Mouse (Mus musculus) stomach, embryonic 16.5 days (tissue): ENCODE measurements at regions not wholly inside any gene's neighbourhood (a gene's known extent, or its start where the extent isn't known, plus 50 kb on each side); places are given as distances from the start of the nearest gene placed in this dataset.

Experiments
- ATAC-seq: fragments of 200-750 bp; cut with Nextera tagmentation; 2 replicates; pipeline ENCODE4 v1.8.0; 2017; ENCODE audit warnings: moderate number of reproducible peaks, moderate TSS enrichment; ENCODE audit not compliant: insufficient read depth, low FRiP score
- H3K27ac ChIP-seq: fragments of 300-500 bp; sonication (generic); 2 replicates; pipeline ENCODE4 v1.5.1; 2014; ENCODE audit warnings: low read length
- H3K27me3 ChIP-seq: fragments of 300-500 bp; sonication (generic); 2 replicates; pipeline ENCODE4 v1.6.1; 2014; ENCODE audit warnings: low read length, control low read depth, mixed read lengths; ENCODE audit not compliant: control insufficient read depth, insufficient read depth
- H3K36me3 ChIP-seq: fragments of 300-500 bp; sonication (generic); 2 replicates; pipeline ENCODE4 v1.6.1; 2014; ENCODE audit warnings: low read length; ENCODE audit not compliant: control insufficient read depth, insufficient read depth
- H3K4me1 ChIP-seq: fragments of 300-500 bp; sonication (generic); 2 replicates; pipeline ENCODE4 v1.6.1; 2014; ENCODE audit warnings: low read length, control low read depth, mixed read lengths; ENCODE audit not compliant: control insufficient read depth, insufficient read depth
- H3K4me2 ChIP-seq: fragments of 300-500 bp; sonication (generic); 2 replicates; pipeline ENCODE4 v1.6.1; 2014; ENCODE audit warnings: low read depth, low read length, mixed read lengths
- H3K4me3 ChIP-seq: fragments of 300-500 bp; sonication (generic); replicated peaks from 2 replicates; pipeline ENCODE4 v1.5.1; 2014; ENCODE audit warnings: mild to moderate bottlenecking, low read length
- H3K9ac ChIP-seq: fragments of 300-500 bp; sonication (generic); 2 replicates; pipeline ENCODE4 v1.6.1; 2014; ENCODE audit warnings: low read length
- H3K9me3 ChIP-seq: fragments of 300-500 bp; sonication (generic); replicated peaks from 2 replicates; pipeline ENCODE4 v1.6.1; 2016; ENCODE audit warnings: low read length, control low read depth; ENCODE audit not compliant: control insufficient read depth
- WGBS: fragments of 180-500 bp; shearing (Covaris S2); extraction: QIAGEN DNeasy Blood & Tissue Kit; methylation state at CpG from one replicate; pipeline ENCODE4 v1.1.7; 2014; 5-methylcytosine and 5-hydroxymethylcytosine counted together

DNA sequence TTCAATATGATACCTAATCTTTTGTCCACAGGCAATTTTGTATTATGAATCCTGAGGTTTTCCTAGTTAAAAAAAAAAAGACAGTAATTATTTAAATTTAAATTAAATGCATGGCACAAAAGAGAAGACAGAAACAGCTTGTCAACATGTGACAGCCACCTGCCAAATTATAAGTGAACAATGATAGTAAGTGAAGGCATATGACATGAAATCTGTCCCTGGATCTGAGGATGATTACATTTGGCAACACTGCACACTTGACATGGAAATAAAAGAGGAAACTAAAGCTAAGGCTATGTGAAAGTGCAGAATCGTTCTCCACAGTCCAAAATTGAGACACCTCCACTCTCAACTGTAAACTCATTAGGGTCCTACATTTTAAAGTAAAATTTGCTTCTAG is 1710.7 kb upstream of the Flrt2 start:
- H3K4me3 ChIP-seq = no peak overlapping the region
- 45% methylated on average over 1 of the region's 1 CpGs for WGBS
- ATAC-seq = no peak
- H3K27me3 ChIP-seq = no peaks in the 10 kb centered on the region
- H3K36me3 ChIP-seq = no peaks in the 10 kb centered on the region
- H3K9me3 ChIP-seq = no peaks in the 10 kb centered on the region
- H3K27ac ChIP-seq = no peak overlapping the region
- H3K9ac ChIP-seq = no peak overlapping the region
- no peak overlapping the region for H3K4me2 ChIP-seq
- no peaks in the 10 kb centered on the region for H3K4me1 ChIP-seq

DNA sequence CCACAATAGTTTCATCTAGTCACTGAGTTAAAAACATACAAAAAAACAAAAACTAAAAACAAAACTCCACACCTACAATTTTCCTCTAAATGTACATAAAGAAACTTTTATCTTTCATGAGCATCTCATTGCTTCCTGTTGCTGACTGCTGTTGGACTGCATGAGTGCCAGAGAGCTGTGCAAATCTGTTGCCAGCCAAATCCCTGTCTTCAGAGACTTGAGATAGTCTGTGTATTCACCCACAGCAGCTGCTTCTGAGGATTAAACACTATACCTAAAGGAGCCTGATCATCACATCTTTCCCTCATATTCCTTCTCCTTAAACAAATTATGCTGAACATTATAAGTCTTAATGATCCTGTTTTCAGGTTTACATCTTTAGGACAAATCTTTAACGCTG is 1700.5 kb upstream of the Flrt2 start:
- no peak overlapping the region for H3K4me3 ChIP-seq
- H3K27ac ChIP-seq = no peak overlapping the region
- no peaks in the 10 kb centered on the region for H3K4me1 ChIP-seq
- no peaks in the 10 kb centered on the region for H3K27me3 ChIP-seq
- no peak overlapping the region for H3K4me2 ChIP-seq
- WGBS = 80% methylated on average over 1 of the region's 1 CpGs
- H3K9me3 ChIP-seq = no peaks in the 10 kb centered on the region
- no peak overlapping the region for H3K9ac ChIP-seq
- no peaks in the 10 kb centered on the region for H3K36me3 ChIP-seq
- no peak for ATAC-seq

DNA sequence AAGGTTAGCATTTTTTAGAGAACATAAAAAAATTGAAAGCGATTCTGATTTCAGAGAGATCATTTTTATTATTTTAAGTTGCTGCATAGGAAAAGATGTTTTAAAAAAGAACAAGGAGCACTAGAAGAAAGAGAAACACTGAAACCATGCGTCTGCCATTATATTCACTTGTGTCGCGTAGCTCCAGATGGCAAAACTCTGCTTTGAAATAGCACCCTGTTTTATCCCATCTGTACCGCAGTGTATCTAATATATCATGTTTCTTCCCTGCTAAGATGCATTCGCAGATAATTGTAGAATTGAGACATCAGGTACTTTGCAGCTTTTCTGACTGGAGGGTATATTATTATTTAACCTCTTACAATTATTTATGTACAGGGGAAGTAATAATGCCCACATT is 1698.2 kb upstream of the Flrt2 start:
- Histone ChIP-seq H3K4me3 (no peak overlapping the region), H3K36me3 (no peaks in the 10 kb centered on the region), H3K4me1 (no peaks in the 10 kb centered on the region), H3K4me2 (no peak overlapping the region), H3K27me3 (no peaks in the 10 kb centered on the region), H3K27ac (no peak overlapping the region), H3K9ac (no peak overlapping the region), H3K9me3 (no peaks in the 10 kb centered on the region)
- WGBS = 77% methylated on average over 6 of the region's 6 CpGs
- ATAC-seq = no peak

DNA sequence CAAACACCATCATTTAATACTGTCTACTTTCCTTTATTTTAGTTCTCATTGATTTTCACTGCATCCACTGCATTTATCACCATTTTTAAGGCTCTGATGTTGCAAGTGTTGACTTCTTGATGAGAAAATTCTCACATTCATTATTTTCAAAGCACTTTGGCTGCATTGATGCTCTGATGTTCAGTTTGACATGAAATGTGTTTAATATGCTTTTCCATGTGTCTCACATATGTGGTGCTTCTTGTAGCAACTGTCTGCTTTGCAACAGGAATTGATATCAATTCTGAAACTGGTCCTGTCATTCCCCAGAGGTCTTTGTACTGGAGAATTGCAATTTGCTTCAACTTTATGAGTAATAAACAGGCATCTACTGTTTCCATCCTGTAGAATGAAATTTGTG is 1676.1 kb upstream of the Flrt2 start:
- no peak for ATAC-seq
- Histone ChIP-seq H3K27ac (no peak overlapping the region), H3K36me3 (no peaks in the 10 kb centered on the region), H3K27me3 (no peaks in the 10 kb centered on the region), H3K4me3 (no peak overlapping the region), H3K4me2 (no peak overlapping the region), H3K9ac (no peak overlapping the region), H3K4me1 (no peaks in the 10 kb centered on the region), H3K9me3 (no peaks in the 10 kb centered on the region)

DNA sequence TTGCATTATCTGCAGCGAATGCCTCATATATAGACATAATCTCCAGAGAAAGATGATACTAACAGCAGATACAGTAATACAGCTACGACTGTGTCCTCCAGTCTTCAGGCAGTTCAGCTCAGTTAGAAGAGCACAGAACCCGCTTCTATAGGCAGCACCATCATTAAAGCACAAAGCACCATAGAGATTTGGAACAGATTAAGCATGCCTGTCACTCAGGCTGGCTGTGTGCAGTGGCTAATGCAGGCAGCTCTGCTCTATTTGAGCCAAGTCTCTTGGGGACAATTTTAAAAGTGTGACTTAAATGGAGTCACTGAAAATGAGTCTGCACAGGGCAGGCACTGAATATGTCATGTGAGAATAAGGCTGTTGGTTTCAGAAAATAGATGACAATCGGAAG is 1660.7 kb upstream of the Flrt2 start:
- Histone ChIP-seq H3K4me3 (no peak overlapping the region), H3K27ac (no peak overlapping the region), H3K36me3 (no peaks in the 10 kb centered on the region), H3K4me2 (no peak overlapping the region), H3K27me3 (no peaks in the 10 kb centered on the region), H3K9ac (no peak overlapping the region), H3K4me1 (no peaks in the 10 kb centered on the region), H3K9me3 (no peaks in the 10 kb centered on the region)
- 69% methylated on average over 4 of the region's 4 CpGs for WGBS
- no peak for ATAC-seq

DNA sequence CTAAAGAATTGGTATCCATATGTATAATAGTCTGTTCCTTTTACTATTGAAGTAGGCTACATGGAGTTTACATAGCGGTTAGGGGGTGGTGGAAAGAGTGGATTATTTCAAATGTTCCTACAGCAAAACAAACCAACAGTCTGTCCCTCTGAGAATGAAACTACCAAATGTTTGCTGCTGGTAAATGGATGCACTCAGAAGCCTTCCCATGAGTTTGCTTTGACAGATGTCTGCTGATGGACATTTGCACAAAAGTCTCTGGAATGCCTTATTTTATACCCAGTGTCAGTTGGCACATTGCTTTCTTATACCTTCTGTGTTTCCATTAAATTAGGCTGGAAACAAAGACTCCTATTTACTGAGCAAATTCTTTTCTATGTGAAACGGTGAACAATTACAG is 1644.1 kb upstream of the Flrt2 start:
- 82% methylated on average over 2 of the region's 2 CpGs for WGBS

DNA sequence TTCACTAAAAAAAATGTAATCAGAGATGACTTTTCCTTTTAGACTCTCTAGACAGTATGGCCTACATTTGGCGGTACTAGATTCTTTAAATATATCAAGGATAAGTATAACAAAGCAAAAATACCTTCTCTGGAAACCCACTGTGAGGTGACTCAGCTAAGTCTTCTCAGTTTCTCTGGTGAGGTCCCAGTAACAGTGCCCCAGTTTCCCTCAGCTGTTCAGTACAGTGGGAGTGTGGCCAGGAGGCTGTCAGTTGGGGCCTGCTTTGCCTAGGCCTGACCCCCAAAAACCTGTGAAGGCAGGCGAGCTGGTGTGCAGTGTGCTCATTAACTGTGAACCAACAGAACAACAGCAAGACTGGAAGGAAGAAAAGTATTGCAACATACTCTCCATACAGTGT is 1634.3 kb upstream of the Flrt2 start:
- no peak overlapping the region for H3K27ac ChIP-seq
- 79% methylated on average over 2 of the region's 2 CpGs for WGBS
- no peak for ATAC-seq

More for the DNA sequence above, 1644.1 kb upstream of the Flrt2 start:
- Histone ChIP-seq H3K4me2 (no peak overlapping the region), H3K9me3 (no peaks in the 10 kb centered on the region), H3K36me3 (no peaks in the 10 kb centered on the region), H3K27me3 (no peaks in the 10 kb centered on the region), H3K9ac (no peak overlapping the region), H3K4me1 (no peaks in the 10 kb centered on the region), H3K4me3 (no peak overlapping the region), H3K27ac (no peak overlapping the region)
- ATAC-seq = no peak

DNA sequence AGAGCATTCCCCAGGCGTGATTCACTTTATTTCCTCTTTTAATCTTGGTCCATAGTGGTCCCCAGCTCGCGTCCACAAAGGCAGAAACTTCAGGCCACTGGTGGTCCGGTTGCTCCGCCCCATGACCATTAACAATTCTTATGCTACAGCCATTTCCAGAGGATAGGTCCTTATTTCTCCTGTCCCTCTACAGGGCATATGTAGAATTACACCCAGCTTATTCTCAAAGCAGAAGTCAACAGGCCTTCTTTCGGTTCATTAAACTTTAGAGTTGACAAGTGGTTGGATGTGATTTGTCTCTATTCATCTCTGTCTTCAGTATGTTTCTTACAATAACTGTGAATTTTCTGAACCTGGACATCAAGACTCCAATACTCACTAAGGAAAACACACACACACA is 1632.4 kb upstream of the Flrt2 start:
- Histone ChIP-seq H3K9ac (no peak overlapping the region), H3K27me3 (no peaks in the 10 kb centered on the region), H3K4me2 (no peak overlapping the region), H3K9me3 (no peaks in the 10 kb centered on the region), H3K4me3 (no peak overlapping the region), H3K36me3 (no peaks in the 10 kb centered on the region), H3K4me1 (no peaks in the 10 kb centered on the region), H3K27ac (no peak overlapping the region)
- no peak for ATAC-seq
- 88% methylated on average over 6 of the region's 6 CpGs for WGBS

More for the DNA sequence above, 1634.3 kb upstream of the Flrt2 start:
- H3K4me2 ChIP-seq = no peak overlapping the region
- no peaks in the 10 kb centered on the region for H3K9me3 ChIP-seq
- no peak overlapping the region for H3K4me3 ChIP-seq
- no peaks in the 10 kb centered on the region for H3K27me3 ChIP-seq
- no peaks in the 10 kb centered on the region for H3K4me1 ChIP-seq
- no peaks in the 10 kb centered on the region for H3K36me3 ChIP-seq
- H3K9ac ChIP-seq = no peak overlapping the region

DNA sequence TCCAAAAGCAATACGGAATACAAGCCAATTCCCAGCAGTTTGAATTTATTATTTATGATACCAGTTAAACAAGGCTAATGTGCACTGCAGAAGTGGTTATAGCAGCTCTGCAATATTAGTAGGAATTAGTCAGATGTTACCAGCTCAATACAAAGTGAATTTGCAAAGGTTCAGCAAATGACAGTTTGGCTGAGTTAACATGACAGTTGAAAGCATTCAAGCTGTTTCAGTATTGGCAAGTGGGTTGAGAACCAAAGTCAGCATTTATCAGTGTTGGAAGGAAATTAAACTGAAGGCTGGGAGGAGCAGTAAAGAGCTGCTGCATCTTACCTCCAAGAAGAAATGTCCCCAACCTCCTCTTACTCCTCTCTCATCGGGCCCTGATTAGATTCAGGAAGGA is 1631.7 kb upstream of the Flrt2 start:
- no peaks in the 10 kb centered on the region for H3K27me3 ChIP-seq
- no peaks in the 10 kb centered on the region for H3K4me1 ChIP-seq
- H3K4me2 ChIP-seq = no peak overlapping the region
- no peak for ATAC-seq
- H3K9ac ChIP-seq = no peak overlapping the region
- no peaks in the 10 kb centered on the region for H3K36me3 ChIP-seq
- H3K27ac ChIP-seq = no peak overlapping the region
- no peak overlapping the region for H3K4me3 ChIP-seq
- no peaks in the 10 kb centered on the region for H3K9me3 ChIP-seq
- WGBS = 53% methylated on average over 2 of the region's 2 CpGs
